Mouse (Mus musculus): Measurements from ENCODE around the gene Cdc37l1.

DNA sequence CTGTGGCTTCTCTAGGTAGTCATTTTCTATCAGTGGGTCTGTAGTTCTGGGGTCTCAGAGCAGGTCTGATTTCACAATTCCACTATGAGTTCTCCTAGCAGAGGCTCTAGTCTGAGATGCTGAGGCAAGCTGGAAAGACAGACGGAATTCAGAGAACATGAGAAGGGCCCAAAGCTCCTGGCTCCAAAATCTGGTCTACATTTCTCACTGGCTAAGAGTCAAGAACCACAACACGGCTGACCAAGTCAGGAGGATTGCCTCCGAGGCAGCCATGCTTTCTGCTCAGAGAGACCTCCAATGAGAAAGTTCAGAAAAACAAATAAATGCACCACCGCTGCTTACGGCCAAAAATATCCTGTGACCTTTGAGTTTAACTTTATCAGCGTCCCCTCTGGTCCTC is 64.4 kb downstream of the Cdc37l1 start:
- TF ChIP-seq CTCF (IDR thresholded peaks at IDR 0.05; ENCODE audit: borderline replicate concordance, extremely low read depth, insufficient read depth, insufficient read length) (no peak), POLR2A (IDR thresholded peaks at IDR 0.05; ENCODE audit: borderline replicate concordance, extremely low read depth, insufficient read depth, insufficient read length, poor library complexity, severe bottlenecking) (no peak)

Measured in brain, embryonic 14.5 days (tissue).